Mouse (Mus musculus) midbrain, postnatal 0 days (tissue): ENCODE measurements around the gene Gm49380. TPM values are rescaled to one million over a fixed set of nuclear protein-coding genes. Genes with fewer than 3 reads are reported as not detected.

Source experiments
- ATAC-seq: fragments of 200-750 bp; cut with Nextera tagmentation; 2 replicates; pipeline ENCODE4 v1.8.0; 2017; ENCODE audit warnings: moderate number of reproducible peaks, mild to moderate bottlenecking, moderate TSS enrichment, moderate library complexity; ENCODE audit not compliant: low FRiP score
- DNase-seq: peaks from one replicate; pipeline ENCODE4 v3.0.0-alpha.2; 2015; ENCODE audit warnings: low spot score
- H3K27ac ChIP-seq: fragments of 300-500 bp; sonication (generic); 2 replicates; pipeline ENCODE4 v1.5.1; 2014; ENCODE audit warnings: low read depth, mild to moderate bottlenecking, low read length, mixed read lengths
- H3K27me3 ChIP-seq: fragments of 300-500 bp; sonication (generic); 2 replicates; pipeline ENCODE4 v1.6.1; 2014; ENCODE audit warnings: low read length, control low read depth, mixed read lengths; ENCODE audit not compliant: insufficient read depth
- H3K36me3 ChIP-seq: fragments of 300-500 bp; sonication (generic); 2 replicates; pipeline ENCODE4 v1.6.1; 2014; ENCODE audit warnings: low read length, control low read depth, mixed read lengths; ENCODE audit not compliant: insufficient read depth
- H3K4me1 ChIP-seq: fragments of 300-500 bp; sonication (generic); 2 replicates; pipeline ENCODE4 v1.6.1; 2014; ENCODE audit warnings: mild to moderate bottlenecking, control low read depth, antibody characterized with exemption, low read length, mixed read lengths; ENCODE audit not compliant: insufficient read depth
- H3K4me2 ChIP-seq: fragments of 300-500 bp; sonication (generic); 2 replicates; pipeline ENCODE4 v1.6.1; 2014; ENCODE audit warnings: low read depth, mild to moderate bottlenecking, low read length, mixed read lengths; ENCODE audit not compliant: poor library complexity, severe bottlenecking
- H3K4me3 ChIP-seq: fragments of 300-500 bp; sonication (generic); 2 replicates; pipeline ENCODE4 v1.5.1; 2014; ENCODE audit warnings: low read depth, mild to moderate bottlenecking, low read length, moderate library complexity
- H3K9ac ChIP-seq: fragments of 300-500 bp; sonication (generic); replicated peaks from 2 replicates; pipeline ENCODE4 v1.6.1; 2014; ENCODE audit warnings: mild to moderate bottlenecking, low read length, moderate library complexity, mixed read lengths; ENCODE audit not compliant: poor library complexity, severe bottlenecking
- H3K9me3 ChIP-seq: fragments of 300-500 bp; sonication (generic); 2 replicates; pipeline ENCODE4 v1.6.1; 2016; ENCODE audit warnings: low read length, control low read depth
- CTCF ChIP-seq: IDR thresholded peaks from 2 replicates; pipeline ENCODE4 v1.5.1; 2016; ENCODE audit warnings: antibody characterized with exemption, mild to moderate bottlenecking
- WGBS: fragments of 180-500 bp; shearing (Covaris S2); extraction: QIAGEN DNeasy Blood & Tissue Kit; methylation state at CpG from one replicate; pipeline ENCODE4 v1.1.7; 2014; 5-methylcytosine and 5-hydroxymethylcytosine counted together
- polyA plus RNA-seq: library from polyadenylated mRNA; unstranded; fragments of >200 nt; fragmentation: Nextera tagmentation; extraction: Ambion mirVana; gene quantifications from 2 replicates; pipeline ENCODE4 v1.2.1, GENCODE M21; 2015
- total RNA-seq: library from RNA; depleted of rRNA; stranded (reverse); fragments of >200 nt; gene quantifications from 2 replicates; pipeline ENCODE4 v1.2.3, GENCODE M21; 2014

The Gm49380 gene
- total and polyA plus RNA-seq, 2 experiments from 2014 or later = 0.07 TPM; not detected in 1

- H3K4me2 ChIP-seq = peak overlapping the region; percentile 100
- H3K27ac ChIP-seq = no peak overlapping the region
- H3K9ac ChIP-seq = peak overlapping the region; percentile 56
- TF ChIP-seq CTCF = no peak
- 3% methylated on average over 10 of the region's 10 CpGs for WGBS
- no peak; the same call in 1 of the 2 replicates for ATAC-seq
- H3K4me1 ChIP-seq = peaks cover 19% of the 10 kb centered on the region; the same call in 1 of the 2 replicates
- no peaks in the 10 kb centered on the region for H3K9me3 ChIP-seq
- H3K36me3 ChIP-seq = no peaks in the 10 kb centered on the region
- H3K27me3 ChIP-seq = peaks cover 16% of the 10 kb centered on the region
- H3K4me3 ChIP-seq = peak overlapping the region; percentile 57
- DNase-seq = no peak
These were observed 28.0 kb downstream of the Gm49380 start for GRCm38 (mm10) chr9:44085276-44085675.

GRCm38 (mm10) chr9:44084659-44085229 lies 28.6 kb downstream of the Gm49380 start:
- H3K36me3 ChIP-seq = no peaks in the 10 kb centered on the region

GRCm38 (mm10) chr9:44084236-44084635 lies 29.1 kb downstream of the Gm49380 start:
- H3K4me2 ChIP-seq = peak overlapping the region; percentile 100
- 5% methylated on average over 14 of the region's 14 CpGs for WGBS
- no peak overlapping the region for H3K27ac ChIP-seq

More at GRCm38 (mm10) chr9:44084659-44085229, 28.6 kb downstream of the Gm49380 start:
- 1% methylated on average over 47 of the region's 62 CpGs for WGBS
- peak overlapping the region; percentile 56 for H3K9ac ChIP-seq
- H3K4me1 ChIP-seq = peaks cover 19% of the 10 kb centered on the region; the same call in 1 of the 2 replicates
- TF ChIP-seq CTCF = no peak
- DNase-seq (peak; percentile 71), ATAC-seq (peak; percentile 35; the same call in 1 of the 2 replicates)
- H3K4me2 ChIP-seq = peak overlapping the region; percentile 100
- H3K27ac ChIP-seq = no peak overlapping the region
- H3K9me3 ChIP-seq = no peaks in the 10 kb centered on the region
- H3K4me3 ChIP-seq = peak overlapping the region; percentile 57
- H3K27me3 ChIP-seq = peaks cover 16% of the 10 kb centered on the region

GRCm38 (mm10) chr9:44083392-44084121 lies 29.7 kb downstream of the Gm49380 start:
- Histone ChIP-seq H3K4me1 (peaks cover 19% of the 10 kb centered on the region; the same call in 1 of the 2 replicates), H3K9me3 (no peaks in the 10 kb centered on the region), H3K27ac (no peak overlapping the region), H3K36me3 (no peaks in the 10 kb centered on the region), H3K4me2 (peak overlapping the region; percentile 100), H3K27me3 (peaks cover 16% of the 10 kb centered on the region), H3K4me3 (peak overlapping the region; percentile 57), H3K9ac (peak overlapping the region; percentile 56; the same call in 1 of the 2 replicates)
- ATAC-seq = no peak
- 9% methylated on average over 23 of the region's 23 CpGs for WGBS
- no peak for TF ChIP-seq CTCF
- DNase-seq = no peak

More at GRCm38 (mm10) chr9:44084236-44084635, 29.1 kb downstream of the Gm49380 start:
- Histone ChIP-seq H3K9ac (peak overlapping the region; percentile 56), H3K36me3 (no peaks in the 10 kb centered on the region), H3K4me1 (peaks cover 19% of the 10 kb centered on the region; the same call in 1 of the 2 replicates), H3K4me3 (peak overlapping the region; percentile 57), H3K9me3 (no peaks in the 10 kb centered on the region), H3K27me3 (peaks cover 16% of the 10 kb centered on the region)
- ATAC-seq (no peak), DNase-seq (no peak)
- TF ChIP-seq CTCF = no peak

GRCm38 (mm10) chr9:44082266-44082665 lies 31.0 kb downstream of the Gm49380 start:
- ATAC-seq = no peak
- Histone ChIP-seq H3K9ac (no peak overlapping the region), H3K4me1 (peaks cover 19% of the 10 kb centered on the region; the same call in 1 of the 2 replicates), H3K27me3 (peaks cover 16% of the 10 kb centered on the region), H3K27ac (no peak overlapping the region), H3K4me3 (no peak overlapping the region), H3K9me3 (no peaks in the 10 kb centered on the region), H3K36me3 (no peaks in the 10 kb centered on the region), H3K4me2 (no peak overlapping the region)
- no peak for DNase-seq
- 90% methylated on average over 5 of the region's 5 CpGs for WGBS
- TF ChIP-seq CTCF = no peak

- no peak for DNase-seq
- no peak overlapping the region for H3K4me3 ChIP-seq
- H3K27ac ChIP-seq = no peak overlapping the region
- H3K36me3 ChIP-seq = no peaks in the 10 kb centered on the region
- H3K9me3 ChIP-seq = no peaks in the 10 kb centered on the region
- ATAC-seq = no peak
- H3K27me3 ChIP-seq = peaks cover 16% of the 10 kb centered on the region
- no peak overlapping the region for H3K9ac ChIP-seq
- WGBS = 78% methylated on average over 5 of the region's 5 CpGs
- H3K4me2 ChIP-seq = no peak overlapping the region
- peaks cover 19% of the 10 kb centered on the region; the same call in 1 of the 2 replicates for H3K4me1 ChIP-seq
- TF ChIP-seq CTCF = no peak
These were observed 31.7 kb downstream of the Gm49380 start for GRCm38 (mm10) chr9:44081581-44081980.
